Mouse (Mus musculus) liver, embryonic 14.5 days (tissue): ENCODE data around the gene Sytl3.

Experiments
- CTCF ChIP-seq: IDR thresholded peaks from 2 replicates; pipeline ENCODE4 v1.5.1; 2016; ENCODE audit warnings: antibody characterized with exemption, low read depth, control low read depth
- EP300 ChIP-seq: IDR thresholded peaks from 2 replicates; pipeline ENCODE4 v1.6.1; 2016; ENCODE audit warnings: antibody characterized with exemption, low read depth

DNA sequence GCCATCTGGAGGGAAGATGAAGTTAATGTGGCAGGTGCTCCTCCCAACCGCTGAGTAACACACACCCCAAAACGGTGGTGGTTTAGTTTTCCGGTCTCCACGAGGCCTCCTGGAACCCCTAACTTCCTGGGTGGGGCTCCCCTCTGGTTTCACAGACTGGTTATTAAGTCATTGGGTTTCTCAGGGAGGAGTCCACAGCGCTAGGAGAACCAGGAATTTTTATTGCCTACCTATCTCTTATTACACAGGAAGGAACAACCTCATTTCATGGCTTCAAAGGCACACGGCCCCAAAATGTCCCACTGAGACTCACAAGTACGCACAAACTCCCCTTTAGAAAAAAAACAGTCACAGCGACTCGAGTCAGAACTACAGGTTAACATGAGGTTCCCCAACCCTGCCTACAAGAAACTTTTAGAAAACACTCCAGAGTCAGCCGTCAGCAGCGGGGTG, 84.9 kb downstream of the Sytl3 start:
- TF ChIP-seq CTCF (no peak), EP300 (no peak)
